In the genomic region with DNA sequence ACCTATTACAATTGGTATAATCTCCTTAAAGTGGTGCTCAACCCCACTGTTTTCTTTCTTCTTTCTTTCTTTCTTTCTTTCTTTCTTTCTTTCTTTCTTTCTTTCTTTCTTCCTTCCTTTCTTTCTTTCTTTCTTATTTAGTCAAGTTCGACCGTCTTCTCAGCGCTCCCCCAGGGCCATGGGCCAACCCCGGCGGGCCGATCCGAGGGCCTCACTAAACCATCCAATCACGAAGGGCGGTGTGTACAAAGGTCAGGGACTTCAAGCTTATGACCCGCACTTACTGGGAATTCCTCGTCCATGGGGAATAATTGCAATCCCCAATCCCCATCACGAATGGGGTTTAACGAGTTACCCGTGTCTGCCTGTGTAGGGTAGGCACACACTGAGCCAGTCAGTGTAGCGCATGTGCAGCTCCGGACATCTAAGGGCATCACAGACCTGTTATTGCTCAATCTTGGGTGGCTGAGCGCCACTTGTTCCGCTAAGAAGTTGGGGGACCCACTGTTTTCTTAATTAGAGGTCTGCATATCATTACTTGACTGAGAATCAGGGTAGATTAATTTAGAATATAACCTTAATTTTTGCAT, we compare ENCODE assay signal across 8 mouse cellular contexts. TPM values are rescaled to one million over a fixed set of nuclear protein-coding genes. Genes with fewer than 3 reads are reported as not detected.
A peak's percentile ranks its signal among the peaks of the same experiment; 100 is the strongest.
DNase-seq lines count a peak whose midpoint lies in the region; ATAC-seq lines count a peak whose summit lies in the region.

No protein-coding gene starts in this region.

- H3K4me2 ChIP-seq in heart, embryonic 16.5 days (ENCODE audit: low read depth, low read length): no peak overlapping the region

- no peak overlapping the region for H3K27ac ChIP-seq in embryonic facial prominence, embryonic 10.5 days (replicated peaks)
- H3K27ac ChIP-seq in heart, embryonic 16.5 days (ENCODE audit: low read length): no peak overlapping the region
- no peak overlapping the region for H3K27ac ChIP-seq in midbrain, embryonic 10.5 days (replicated peaks)

- 79% methylated on average over 18 of the region's 18 CpGs for WGBS in embryonic facial prominence, embryonic 10.5 days
- WGBS in heart, embryonic 16.5 days: 64% methylated on average over 18 of the region's 18 CpGs
- WGBS in large intestine, adult 2 months: 73% methylated on average over 18 of the region's 18 CpGs
- WGBS in midbrain, embryonic 10.5 days: 74% methylated on average over 18 of the region's 18 CpGs

- H3K9ac ChIP-seq in heart, embryonic 16.5 days (ENCODE audit: low read length): no peak overlapping the region

- H3K27me3 ChIP-seq in embryonic facial prominence, embryonic 10.5 days (replicated peaks; ENCODE audit: low read depth, poor library complexity, severe bottlenecking): no peaks in the 10 kb centered on the region
- no peaks in the 10 kb centered on the region for H3K27me3 ChIP-seq in heart, embryonic 16.5 days (ENCODE audit: control insufficient read depth, insufficient read depth, low read length)
- H3K27me3 ChIP-seq in midbrain, embryonic 10.5 days (ENCODE audit: low read depth, poor library complexity, severe bottlenecking): no peaks in the 10 kb centered on the region

- H3K9me3 ChIP-seq in embryonic facial prominence, embryonic 10.5 days: peaks cover 25% of the 10 kb centered on the region
- H3K9me3 ChIP-seq in heart, embryonic 16.5 days (replicated peaks; ENCODE audit: control insufficient read depth, low read length): peaks cover 2% of the 10 kb centered on the region; the same call in 1 of the 2 replicates
- H3K9me3 ChIP-seq in midbrain, embryonic 10.5 days (replicated peaks): peaks cover 31% of the 10 kb centered on the region

- no peak for DNase-seq in cerebellum, adult 9-10 months
- DNase-seq in embryonic facial prominence, embryonic 10.5 days (ENCODE audit: low spot score): peak; percentile 100
- peak; percentile 98 for DNase-seq in large intestine, adult 2 months (ENCODE audit: low read depth, low spot score)
- peak; percentile 100 for DNase-seq in midbrain, embryonic 10.5 days (ENCODE audit: low spot score)
- peak; percentile 40 to 83 for DNase-seq in spleen, postnatal 10 days (ENCODE audit: low spot score in 2 of 2)

- H3K36me3 ChIP-seq in embryonic facial prominence, embryonic 10.5 days (replicated peaks): no peaks in the 10 kb centered on the region
- no peaks in the 10 kb centered on the region for H3K36me3 ChIP-seq in heart, embryonic 16.5 days (ENCODE audit: control insufficient read depth, insufficient read depth)
- no peaks in the 10 kb centered on the region for H3K36me3 ChIP-seq in midbrain, embryonic 10.5 days

- H3K4me1 ChIP-seq in embryonic facial prominence, embryonic 10.5 days: no peaks in the 10 kb centered on the region
- H3K4me1 ChIP-seq in heart, embryonic 16.5 days (ENCODE audit: control insufficient read depth, insufficient read depth, low read length): no peaks in the 10 kb centered on the region
- H3K4me1 ChIP-seq in midbrain, embryonic 10.5 days: no peaks in the 10 kb centered on the region

- no peak overlapping the region for H3K4me3 ChIP-seq in embryonic facial prominence, embryonic 10.5 days
- H3K4me3 ChIP-seq in heart, embryonic 16.5 days (ENCODE audit: low read length): no peak overlapping the region
- H3K4me3 ChIP-seq in midbrain, embryonic 10.5 days: no peak overlapping the region

- peak; percentile 98 for ATAC-seq in cerebellum, adult (ENCODE audit: insufficient number of reproducible peaks, low FRiP score, low TSS enrichment)
- peak; percentile 92 for ATAC-seq in activated CD4-positive, CD25-positive, alpha-beta regulatory T cell, adult 4 months
- peak; percentile 100 for ATAC-seq in heart, embryonic 16.5 days (replicated peaks; ENCODE audit: extremely low read depth, insufficient read depth, low FRiP score)

RNA-seq across cellular contexts. Expression of a gene that starts 5.6 kb away (rescaled TPM):
- polyA plus RNA-seq in activated CD4-positive, CD25-positive, alpha-beta regulatory T cell, adult 4 months (2017; shearing (Covaris generic)): not detected
- not detected in 2 replicates for polyA plus RNA-seq in embryonic facial prominence, embryonic 10.5 days (2016; fragmentation: Nextera tagmentation; extraction: Ambion mirVana)
- 0.19 and 0.28 TPM in 2 replicates for polyA plus RNA-seq in heart, embryonic 16.5 days (2015; fragmentation: Nextera tagmentation; extraction: Ambion mirVana)
- polyA plus RNA-seq in large intestine, adult 2 months (2012; rRNA removed): 0.16 and 1.3 TPM in 2 replicates
- polyA plus RNA-seq in midbrain, embryonic 10.5 days (2016; fragmentation: Nextera tagmentation; extraction: Ambion mirVana): not detected in 2 replicates

RNA-seq across cellular contexts. Expression of a gene that starts 33.9 kb away (rescaled TPM):
- not detected for polyA plus RNA-seq in activated CD4-positive, CD25-positive, alpha-beta regulatory T cell, adult 4 months (2017; shearing (Covaris generic))
- 0.16 and 0.20 TPM in 2 replicates for polyA plus RNA-seq in embryonic facial prominence, embryonic 10.5 days (2016; fragmentation: Nextera tagmentation; extraction: Ambion mirVana)
- 2.0 and 2.6 TPM in 2 replicates for polyA plus RNA-seq in heart, embryonic 16.5 days (2015; fragmentation: Nextera tagmentation; extraction: Ambion mirVana)
- polyA plus RNA-seq in large intestine, adult 2 months (2012; rRNA removed): not detected in 2 replicates
- polyA plus RNA-seq in midbrain, embryonic 10.5 days (2016; fragmentation: Nextera tagmentation; extraction: Ambion mirVana): 0.09 and 0.26 TPM in 2 replicates
